17 mouse cellular contexts compared by ENCODE assay signal in the genomic region with DNA sequence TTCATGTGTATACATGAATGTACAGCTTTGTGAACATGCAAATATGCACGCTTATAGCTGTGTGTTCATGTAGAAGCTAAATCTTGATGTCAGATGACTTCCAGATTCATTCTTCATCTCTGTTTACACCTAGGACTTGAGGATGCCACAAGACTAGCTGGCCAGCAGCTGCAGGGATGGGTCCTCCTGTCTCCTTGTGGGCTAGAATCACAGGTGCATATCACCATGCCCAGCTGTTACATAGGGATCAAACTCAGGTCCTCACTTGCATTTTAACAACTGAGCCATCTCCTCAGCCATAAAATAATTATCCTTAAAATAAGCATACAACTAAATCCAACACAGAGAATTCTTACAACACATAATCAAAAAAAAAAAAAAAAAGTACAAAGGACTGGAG.
"Had no signal": no experiment of that assay in that cellular context is flagged by ENCODE, and none has a peak within 500 bp of the region (broad histone marks: within the 10 kb centered on the region; RNA-seq: fewer than 3 reads in every experiment).

No protein-coding gene starts in this region.

- H3K27me3 ChIP-seq: neural tube, embryonic 12.5 days; neural tube, embryonic 13.5 days; neural tube, embryonic 15.5 days; stomach, embryonic 15.5 days had no signal

- DNase-seq: retina, postnatal 1 day; right cerebral cortex, adult 18-20 months; right cerebral cortex, postnatal 14 days; right cerebral cortex, postnatal 25 days; right cerebral cortex, postnatal 4 days; spleen, adult 18-20 months; thymus, adult 18-20 months; thymus, adult 2 months; thymus, postnatal 14 days; thymus, postnatal 25 days; thymus, postnatal 36 days; thymus, postnatal 4 days had no signal

- H3K4me3 ChIP-seq: neural tube, embryonic 12.5 days; neural tube, embryonic 13.5 days; neural tube, embryonic 15.5 days; stomach, embryonic 15.5 days had no signal

- H3K27ac ChIP-seq: neural tube, embryonic 12.5 days; neural tube, embryonic 13.5 days; neural tube, embryonic 15.5 days; stomach, embryonic 15.5 days; stomach, postnatal 0 days had no signal

- H3K4me2 ChIP-seq: neural tube, embryonic 12.5 days; neural tube, embryonic 13.5 days; neural tube, embryonic 15.5 days; stomach, embryonic 15.5 days had no signal
